Mouse (Mus musculus) liver, embryonic 15.5 days (tissue): Measurements from ENCODE around the gene Serpina11. TPM values are rescaled to one million over a fixed set of nuclear protein-coding genes. Genes with fewer than 3 reads are reported as not detected.

Experiments used
- ATAC-seq: fragments of 200-750 bp; cut with Nextera tagmentation; 2 replicates; pipeline ENCODE4 v1.8.0; 2017; ENCODE audit warnings: moderate number of reproducible peaks, mild to moderate bottlenecking, moderate library complexity; ENCODE audit not compliant: insufficient read depth
- H3K27ac ChIP-seq: fragments of 300-500 bp; sonication (generic); replicated peaks from 2 replicates; pipeline ENCODE4 v1.5.1; 2015; ENCODE audit warnings: mild to moderate bottlenecking, inconsistent platforms
- H3K27me3 ChIP-seq: fragments of 300-500 bp; sonication (generic); 2 replicates; pipeline ENCODE4 v1.6.1; 2015; ENCODE audit warnings: mild to moderate bottlenecking, inconsistent platforms
- H3K36me3 ChIP-seq: fragments of 300-500 bp; sonication (generic); replicated peaks from 2 replicates; pipeline ENCODE4 v1.6.1; 2015; ENCODE audit warnings: moderate library complexity, mild to moderate bottlenecking, inconsistent platforms
- H3K4me1 ChIP-seq: fragments of 300-500 bp; sonication (generic); replicated peaks from 2 replicates; pipeline ENCODE4 v1.6.1; 2015; ENCODE audit warnings: inconsistent platforms
- H3K4me2 ChIP-seq: fragments of 300-500 bp; sonication (generic); 2 replicates; pipeline ENCODE4 v1.6.1; 2015; ENCODE audit warnings: moderate library complexity, mild to moderate bottlenecking, inconsistent platforms
- H3K4me3 ChIP-seq: fragments of 300-500 bp; sonication (generic); replicated peaks from 2 replicates; pipeline ENCODE4 v1.5.1; 2015; ENCODE audit warnings: mild to moderate bottlenecking, inconsistent platforms
- H3K9ac ChIP-seq: fragments of 300-500 bp; sonication (generic); 2 replicates; pipeline ENCODE4 v1.6.1; 2015; ENCODE audit warnings: moderate library complexity, mild to moderate bottlenecking, inconsistent platforms
- H3K9me3 ChIP-seq: fragments of 300-500 bp; sonication (generic); replicated peaks from 2 replicates; pipeline ENCODE4 v1.6.1; 2016; ENCODE audit warnings: inconsistent platforms
- WGBS: fragments of 180-500 bp; shearing (Covaris S2); methylation state at CpG from one replicate; pipeline ENCODE4 v1.1.7; 2015; ENCODE audit warnings: mixed read lengths; ENCODE audit not compliant: insufficient replicate concordance; 5-methylcytosine and 5-hydroxymethylcytosine counted together
- polyA plus RNA-seq: library from polyadenylated mRNA; unstranded; fragments of >200 nt; fragmentation: Nextera tagmentation; extraction: Ambion mirVana; gene quantifications from 2 replicates; pipeline ENCODE4 v1.2.1, GENCODE M21; 2015

Gene Serpina11
- polyA plus RNA-seq, 1 experiment from 2014 or later: 17.1 TPM

GRCm38 (mm10) chr12:103996513-103996912, 6.8 kb upstream of the Serpina11 start:
- ATAC-seq: no peak
- Histone ChIP-seq H3K27ac (no peak overlapping the region), H3K4me3 (no peak overlapping the region), H3K4me1 (no peaks in the 10 kb centered on the region), H3K4me2 (no peak overlapping the region), H3K9ac (no peak overlapping the region), H3K36me3 (no peaks in the 10 kb centered on the region), H3K27me3 (no peaks in the 10 kb centered on the region), H3K9me3 (no peaks in the 10 kb centered on the region)
- 58% methylated on average over 2 of the region's 2 CpGs for WGBS

- no peak overlapping the region for H3K9ac ChIP-seq
- H3K4me2 ChIP-seq: no peak overlapping the region
- no peak overlapping the region for H3K4me3 ChIP-seq
- H3K27ac ChIP-seq: no peak overlapping the region
- no peaks in the 10 kb centered on the region for H3K27me3 ChIP-seq
- no peaks in the 10 kb centered on the region for H3K9me3 ChIP-seq
- no peaks in the 10 kb centered on the region for H3K36me3 ChIP-seq
- ATAC-seq: no peak
- 32% methylated on average over 5 of the region's 5 CpGs for WGBS
- H3K4me1 ChIP-seq: no peaks in the 10 kb centered on the region
Measured at GRCm38 (mm10) chr12:103995292-103996072, 5.7 kb upstream of the Serpina11 start.

GRCm38 (mm10) chr12:103992945-103993344, 3.2 kb upstream of the Serpina11 start:
- ATAC-seq: no peak
- no peak overlapping the region for H3K27ac ChIP-seq
- H3K4me2 ChIP-seq: no peak overlapping the region
- H3K4me3 ChIP-seq: no peak overlapping the region
- no peaks in the 10 kb centered on the region for H3K9me3 ChIP-seq
- no peak overlapping the region for H3K9ac ChIP-seq
- 40% methylated on average over 7 of the region's 7 CpGs for WGBS
- H3K27me3 ChIP-seq: no peaks in the 10 kb centered on the region
- H3K36me3 ChIP-seq: no peaks in the 10 kb centered on the region
- no peaks in the 10 kb centered on the region; the same call in 1 of the 2 replicates for H3K4me1 ChIP-seq

- Histone ChIP-seq H3K27ac (peak overlapping the region; percentile 67), H3K36me3 (no peaks in the 10 kb centered on the region), H3K4me3 (no peak overlapping the region), H3K9me3 (no peaks in the 10 kb centered on the region), H3K9ac (no peak overlapping the region), H3K4me1 (no peaks in the 10 kb centered on the region; the same call in 1 of the 2 replicates), H3K27me3 (no peaks in the 10 kb centered on the region), H3K4me2 (no peak overlapping the region; the same call in 1 of the 2 replicates)
- whole genome bisulfite sequencing: 40% methylated on average over 2 of the region's 2 CpGs
- ATAC-seq: no peak
Measured at GRCm38 (mm10) chr12:103989514-103989767, 316 bp downstream of the Serpina11 start.

- H3K9me3 ChIP-seq: no peaks in the 10 kb centered on the region
- no peak overlapping the region for H3K9ac ChIP-seq
- H3K4me1 ChIP-seq: no peaks in the 10 kb centered on the region; the same call in 1 of the 2 replicates
- H3K27me3 ChIP-seq: no peaks in the 10 kb centered on the region
- no peaks in the 10 kb centered on the region for H3K36me3 ChIP-seq
- no peak overlapping the region; the same call in 1 of the 2 replicates for H3K4me2 ChIP-seq
- WGBS: 36% methylated on average over 14 of the region's 14 CpGs
- no peak overlapping the region for H3K4me3 ChIP-seq
- peak; percentile 69; the same call in 1 of the 2 replicates for ATAC-seq
- peak overlapping the region; percentile 73 for H3K27ac ChIP-seq
Measured at GRCm38 (mm10) chr12:103988754-103989513, 823 bp downstream of the Serpina11 start.

GRCm38 (mm10) chr12:103985868-103986267, 3.9 kb downstream of the Serpina11 start:
- WGBS: 48% methylated on average over 5 of the region's 5 CpGs
- H3K27ac ChIP-seq: no peak overlapping the region
- H3K4me2 ChIP-seq: no peak overlapping the region
- H3K9ac ChIP-seq: no peak overlapping the region
- no peak overlapping the region for H3K4me3 ChIP-seq
- H3K9me3 ChIP-seq: no peaks in the 10 kb centered on the region
- no peaks in the 10 kb centered on the region; the same call in 1 of the 2 replicates for H3K4me1 ChIP-seq
- no peak for ATAC-seq
- H3K36me3 ChIP-seq: no peaks in the 10 kb centered on the region
- no peaks in the 10 kb centered on the region for H3K27me3 ChIP-seq

GRCm38 (mm10) chr12:103984935-103985334, 4.8 kb downstream of the Serpina11 start:
- no peak for ATAC-seq
- Histone ChIP-seq H3K36me3 (no peaks in the 10 kb centered on the region), H3K4me1 (no peaks in the 10 kb centered on the region; the same call in 1 of the 2 replicates), H3K4me3 (no peak overlapping the region), H3K27ac (no peak overlapping the region), H3K9ac (no peak overlapping the region), H3K9me3 (no peaks in the 10 kb centered on the region), H3K4me2 (no peak overlapping the region), H3K27me3 (no peaks in the 10 kb centered on the region)
- WGBS: 54% methylated on average over 4 of the region's 4 CpGs

- Histone ChIP-seq H3K4me2 (no peak overlapping the region), H3K9ac (no peak overlapping the region), H3K27ac (no peak overlapping the region), H3K9me3 (no peaks in the 10 kb centered on the region), H3K36me3 (no peaks in the 10 kb centered on the region), H3K27me3 (no peaks in the 10 kb centered on the region), H3K4me3 (no peak overlapping the region), H3K4me1 (no peaks in the 10 kb centered on the region)
- ATAC-seq: no peak
- 46% methylated on average over 7 of the region's 7 CpGs for WGBS
Measured at GRCm38 (mm10) chr12:103981646-103982360, 8.0 kb downstream of the Serpina11 start.

GRCm38 (mm10) chr12:103978294-103978693, 11.5 kb downstream of the Serpina11 start:
- Histone ChIP-seq H3K36me3 (no peaks in the 10 kb centered on the region), H3K4me3 (no peak overlapping the region), H3K9ac (no peak overlapping the region), H3K27me3 (no peaks in the 10 kb centered on the region), H3K4me1 (no peaks in the 10 kb centered on the region), H3K9me3 (no peaks in the 10 kb centered on the region), H3K4me2 (no peak overlapping the region), H3K27ac (no peak overlapping the region)
- ATAC-seq: no peak
- 72% methylated on average over 10 of the region's 10 CpGs for WGBS

GRCm38 (mm10) chr12:103977846-103978245, 11.9 kb downstream of the Serpina11 start:
- Histone ChIP-seq H3K9ac (no peak overlapping the region), H3K4me3 (no peak overlapping the region), H3K27ac (no peak overlapping the region), H3K9me3 (no peaks in the 10 kb centered on the region), H3K27me3 (no peaks in the 10 kb centered on the region), H3K36me3 (no peaks in the 10 kb centered on the region), H3K4me1 (no peaks in the 10 kb centered on the region), H3K4me2 (no peak overlapping the region)
- ATAC-seq: no peak
- 18% methylated on average over 5 of the region's 5 CpGs for WGBS

GRCm38 (mm10) chr12:103977060-103977459, 12.7 kb downstream of the Serpina11 start:
- Histone ChIP-seq H3K4me1 (no peaks in the 10 kb centered on the region), H3K36me3 (no peaks in the 10 kb centered on the region), H3K27me3 (no peaks in the 10 kb centered on the region), H3K9ac (no peak overlapping the region), H3K4me3 (no peak overlapping the region), H3K4me2 (no peak overlapping the region), H3K27ac (no peak overlapping the region), H3K9me3 (no peaks in the 10 kb centered on the region)
- no peak for ATAC-seq
- WGBS: 62% methylated on average over 3 of the region's 3 CpGs
